Mouse (Mus musculus) MEL (cell line): Measurements from ENCODE around the gene Mospd3. TPM values are rescaled to one million over a fixed set of nuclear protein-coding genes. Genes with fewer than 3 reads are reported as not detected.

Source experiments
- DNase-seq: peaks from one replicate; pipeline ENCODE4 v3.0.0; 2011; ENCODE audit warnings: low read depth, low spot score
- H3K27ac ChIP-seq: 2 replicates; pipeline ENCODE4 v1.5.1; 2012; ENCODE audit warnings: low read depth, mild to moderate bottlenecking, control low read depth, low read length, moderate library complexity; ENCODE audit not compliant: control insufficient read depth
- H3K27me3 ChIP-seq, 2 experiments: fragments of 150-350 bp in 1 of 2; sonication (generic) in 1 of 2; 2 replicates each; pipeline ENCODE4 v1.6.1; 2012; ENCODE audit warnings: low read length in 2 of 2, mild to moderate bottlenecking in 2 of 2, improper control_type of control experiment in 1 of 2, moderate library complexity in 1 of 2; ENCODE audit not compliant: insufficient read depth in 2 of 2, control insufficient read depth in 1 of 2
- H3K36me3 ChIP-seq, 2 experiments: 2 replicates each; pipeline ENCODE4 v1.6.1; 2012 to 2014; ENCODE audit warnings: low read length in 2 of 2, improper control_type of control experiment in 1 of 2, inconsistent platforms in 1 of 2, mild to moderate bottlenecking in 1 of 2; ENCODE audit not compliant: insufficient read depth in 2 of 2, control insufficient read depth in 1 of 2
- H3K4me1 ChIP-seq, 2 experiments: fragments of 150-350 bp in 1 of 2; sonication (generic) in 1 of 2; 2 replicates each; pipeline ENCODE4 v1.6.1; 2012; ENCODE audit warnings: low read length in 2 of 2, improper control_type of control experiment in 1 of 2, mild to moderate bottlenecking in 1 of 2; ENCODE audit not compliant: insufficient read depth in 2 of 2, control insufficient read depth in 1 of 2
- H3K4me3 ChIP-seq, 2 experiments: fragments of 150-350 bp in 1 of 2; sonication (generic) in 1 of 2; 2 replicates each; pipeline ENCODE4 v1.5.1; 2012; ENCODE audit warnings: low read depth in 2 of 2, low read length in 2 of 2, mild to moderate bottlenecking in 2 of 2, moderate library complexity in 2 of 2, control low read depth in 1 of 2, improper control_type of control experiment in 1 of 2; ENCODE audit not compliant: control insufficient read depth in 1 of 2, insufficient read depth in 1 of 2
- H3K79me2 ChIP-seq: 2 replicates; pipeline ENCODE4 v1.6.1; 2012; ENCODE audit warnings: mild to moderate bottlenecking, low read length, moderate library complexity; ENCODE audit not compliant: control insufficient read depth, poor library complexity, insufficient read depth
- H3K9ac ChIP-seq: 2 replicates; pipeline ENCODE4 v1.6.1; 2012; ENCODE audit warnings: low read depth, mild to moderate bottlenecking, control low read depth, low read length, moderate library complexity; ENCODE audit not compliant: control insufficient read depth, poor library complexity, severe bottlenecking
- H3K9me3 ChIP-seq: fragments of 150-350 bp; sonication (generic); replicated peaks from 2 replicates; pipeline ENCODE4 v1.6.1; 2012; ENCODE audit warnings: mild to moderate bottlenecking, low read length, improper control_type of control experiment, moderate library complexity; ENCODE audit not compliant: insufficient read depth
- BHLHE40 ChIP-seq: IDR thresholded peaks from 2 replicates; pipeline ENCODE4 v1.6.1; 2012; ENCODE audit warnings: low read depth, mild to moderate bottlenecking, inconsistent platforms, low read length, improper control_type of control experiment, borderline replicate concordance
- E2F4 ChIP-seq: IDR thresholded peaks from 2 replicates; pipeline ENCODE4 v1.6.1; 2011; ENCODE audit warnings: low read depth, low read length, improper control_type of control experiment, borderline replicate concordance
- EP300 ChIP-seq, 2 experiments: IDR thresholded peaks; 2 replicates each; pipeline ENCODE4 v1.6.1; 2011; ENCODE audit warnings: improper control_type of control experiment in 2 of 2, low read length in 2 of 2, low read depth in 1 of 2, mild to moderate bottlenecking in 1 of 2
- GABPA ChIP-seq: IDR thresholded peaks from 2 replicates; pipeline ENCODE4 v1.6.1; 2012; ENCODE audit warnings: low read depth, mild to moderate bottlenecking, inconsistent platforms, low read length, improper control_type of control experiment, moderate library complexity
- GATA1 ChIP-seq: IDR thresholded peaks from 2 replicates; pipeline ENCODE4 v1.6.1; 2011; ENCODE audit warnings: low read depth, low read length, improper control_type of control experiment
- HCFC1 ChIP-seq: IDR thresholded peaks from 2 replicates; pipeline ENCODE4 v1.6.1; 2012; ENCODE audit warnings: low read depth, mild to moderate bottlenecking, inconsistent platforms, low read length, improper control_type of control experiment, moderate library complexity
- KAT2A ChIP-seq: conservative IDR thresholded peaks from 2 replicates; pipeline ENCODE4 v1.6.1; 2012; ENCODE audit warnings: low read depth, low read length, improper control_type of control experiment, inconsistent platforms
- MAFK ChIP-seq: IDR thresholded peaks from 2 replicates; pipeline ENCODE4 v1.6.1; 2011; ENCODE audit warnings: low read depth, mild to moderate bottlenecking, low read length, improper control_type of control experiment, borderline replicate concordance
- POLR2A ChIP-seq, 2 experiments: IDR thresholded peaks; 2 replicates each; pipeline ENCODE4 v1.6.1; 2011 to 2012; ENCODE audit warnings: low read length in 2 of 2, mild to moderate bottlenecking in 2 of 2, control low read depth in 1 of 2, improper control_type of control experiment in 1 of 2, low read depth in 1 of 2, moderate library complexity in 1 of 2; ENCODE audit not compliant: control insufficient read depth in 1 of 2, insufficient read depth in 1 of 2, poor library complexity in 1 of 2
- RAD21 ChIP-seq: IDR thresholded peaks from 2 replicates; pipeline ENCODE4 v1.6.1; 2011; ENCODE audit warnings: mild to moderate bottlenecking, low read depth, low read length, improper control_type of control experiment
- TCF12 ChIP-seq: IDR thresholded peaks from 2 replicates; pipeline ENCODE4 v1.6.1; 2014; ENCODE audit warnings: low read depth, mild to moderate bottlenecking, inconsistent platforms, low read length, improper control_type of control experiment, moderate library complexity
- ZC3H11A ChIP-seq: IDR thresholded peaks from 2 replicates; pipeline ENCODE4 v1.6.1; 2012; ENCODE audit warnings: low read depth, mild to moderate bottlenecking, inconsistent platforms, low read length, improper control_type of control experiment
- ZKSCAN1 ChIP-seq: IDR thresholded peaks from 2 replicates; pipeline ENCODE4 v1.6.1; 2012; ENCODE audit warnings: low read depth, mild to moderate bottlenecking, inconsistent platforms, low read length, improper control_type of control experiment, moderate library complexity
- ZMIZ1 ChIP-seq: IDR thresholded peaks from 2 replicates; pipeline ENCODE4 v1.6.1; 2012; ENCODE audit warnings: low read depth, mild to moderate bottlenecking, inconsistent platforms, low read length, improper control_type of control experiment, moderate library complexity
- ZNF384 ChIP-seq: IDR thresholded peaks from 2 replicates; pipeline ENCODE4 v1.6.1; 2012; ENCODE audit warnings: low read depth, mild to moderate bottlenecking, inconsistent platforms, low read length, improper control_type of control experiment
- polyA plus RNA-seq, 2 experiments: library from polyadenylated mRNA; stranded (reverse) in 1 of 2; unstranded in 1 of 2; fragments of >175 nt in 1 of 2; fragments of >200 nt in 1 of 2; gene quantifications; 2 replicates each; pipeline versions ENCODE4 v1.2.1 to v1.2.4; 2012; ENCODE audit warnings: low replicate concordance in 2 of 2, low read depth in 1 of 2; ENCODE audit not compliant: insufficient read length in 2 of 2, insufficient read depth in 1 of 2, missing spikeins in 1 of 2
- total RNA-seq: library from RNA; depleted of rRNA; stranded (reverse); fragments of 300-350 nt; gene quantifications from 2 replicates; pipeline ENCODE4 v1.2.3, GENCODE M21; 2012

Mospd3 gene
- total and polyA plus RNA-seq, 3 experiments = 12.4 to 144 TPM; not detected in 1

DNA sequence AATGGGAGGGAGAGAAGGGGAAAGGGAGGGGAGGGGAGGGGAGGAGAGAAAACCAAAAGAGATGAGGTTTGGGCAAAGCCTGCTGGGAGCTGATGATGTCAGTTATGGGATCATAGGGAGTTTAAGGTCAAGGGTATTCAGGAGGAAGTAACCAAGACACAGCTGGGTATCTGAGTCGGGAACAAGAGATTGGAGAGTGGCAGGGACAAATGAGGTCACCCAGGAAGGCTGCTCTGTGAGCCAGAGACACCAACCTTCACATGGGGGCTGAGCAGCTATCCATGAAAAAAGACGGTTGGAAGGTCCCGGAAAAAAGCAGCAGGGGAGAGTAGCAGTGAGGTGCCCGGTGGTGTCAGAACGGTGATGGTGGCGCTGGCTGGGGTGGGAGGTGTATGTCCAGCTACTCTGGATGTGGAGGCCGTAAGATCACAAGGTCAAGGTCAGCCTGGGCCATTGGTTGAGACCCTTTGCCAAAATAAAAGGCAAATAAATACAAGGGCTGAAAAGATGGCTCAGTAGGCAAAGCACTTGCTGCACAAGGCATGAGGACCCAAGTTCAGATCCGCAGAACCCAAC, 32.5 kb downstream of the Mospd3 start:
- no peaks in the 10 kb centered on the region for H3K9me3 ChIP-seq
- no peaks in the 10 kb centered on the region for H3K27me3 ChIP-seq
- H3K4me1 ChIP-seq = peaks cover 0 to 25% of the 10 kb centered on the region in 2 experiments; a peak in 2 of 4 replicates
- peaks cover 0 to 13% of the 10 kb centered on the region in 2 experiments; a peak in 2 of 4 replicates for H3K36me3 ChIP-seq
- H3K9ac ChIP-seq = no peak overlapping the region
- TF ChIP-seq TCF12 (no peak), HCFC1 (no peak), RAD21 (no peak), ZC3H11A (no peak)
- no peak overlapping the region for H3K27ac ChIP-seq
- no peak overlapping the region for H3K4me3 ChIP-seq
- no peak for DNase-seq
- H3K79me2 ChIP-seq = peaks cover 21% of the 10 kb centered on the region

DNA sequence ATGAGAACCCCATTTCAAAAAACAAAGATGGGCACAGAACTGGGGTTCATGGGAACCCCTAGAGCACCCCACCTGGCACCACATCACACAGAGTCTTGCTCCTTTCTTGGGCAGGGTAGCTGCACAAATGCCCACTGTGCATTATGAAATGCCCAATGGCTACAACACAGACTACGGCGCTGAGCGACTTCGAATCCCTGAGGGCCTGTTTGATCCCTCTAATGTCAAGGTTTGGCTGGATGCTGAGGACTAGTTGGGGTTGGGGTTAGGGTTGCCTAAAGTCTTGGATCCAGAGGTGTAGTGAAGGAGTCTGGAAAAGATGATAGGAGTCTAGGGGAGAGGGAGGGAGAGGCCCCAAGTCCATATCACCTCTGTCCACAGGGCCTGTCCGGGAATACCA, 34.4 kb downstream of the Mospd3 start:
- TF ChIP-seq GATA1 (no peak), ZMIZ1 (no peak), RAD21 (no peak), BHLHE40 (no peak), POLR2A (IDR thresholded peaks at IDR 0.05; ENCODE audit: control insufficient read depth in 1 of 2, insufficient read depth in 1 of 2, low read depth in 1 of 2, low read length in 2 of 2, poor library complexity in 1 of 2) (no peak), MAFK (no peak), TCF12 (no peak), ZKSCAN1 (no peak), GABPA (no peak)
- TF ChIP-seq, all 39 proteins: peak for 0
- Histone ChIP-seq H3K79me2 (peaks cover 4% of the 10 kb centered on the region), H3K9ac (no peak overlapping the region), H3K36me3 (peaks cover 0 to 8% of the 10 kb centered on the region in 2 experiments; a peak in 2 of 4 replicates), H3K27ac (no peak overlapping the region), H3K27me3 (peaks cover 4 to 10% of the 10 kb centered on the region in 2 experiments), H3K4me3 (no peak overlapping the region), H3K4me1 (peaks cover 0 to 13% of the 10 kb centered on the region in 2 experiments; a peak in 2 of 4 replicates), H3K9me3 (no peaks in the 10 kb centered on the region)
- no peak for DNase-seq

GRCm38 (mm10) chr5:137565744-137566143, 35.1 kb downstream of the Mospd3 start:
- H3K9ac ChIP-seq = no peak overlapping the region
- H3K4me3 ChIP-seq = no peak overlapping the region
- peaks cover 4 to 12% of the 10 kb centered on the region in 2 experiments for H3K27me3 ChIP-seq
- DNase-seq = no peak
- TF ChIP-seq E2F4 (no peak), ZNF384 (no peak), ZMIZ1 (no peak), GABPA (no peak), BHLHE40 (no peak), TCF12 (no peak), KAT2A (no peak), EP300 (IDR thresholded peaks at IDR 0.05; ENCODE audit: low read depth in 1 of 2, low read length in 2 of 2) (no peak)
- TF ChIP-seq, all 39 proteins: peak for 0
- Histone ChIP-seq H3K9me3 (no peaks in the 10 kb centered on the region), H3K79me2 (no peaks in the 10 kb centered on the region), H3K27ac (no peak overlapping the region), H3K36me3 (peaks cover 0 to 8% of the 10 kb centered on the region in 2 experiments; a peak in 2 of 4 replicates), H3K4me1 (peaks cover 0 to 13% of the 10 kb centered on the region in 2 experiments; a peak in 2 of 4 replicates)
